Mouse (Mus musculus) cerebellum, adult 9-10 months (tissue): ENCODE data around the gene Cdk20.
"Not testable (repeated sequence)": the region's sequence is repeated elsewhere in the genome, so short reads cannot be mapped to it uniquely, and the experiment has no call there.

Experiments
- DNase-seq: peaks from one replicate; pipeline ENCODE4 v3.0.0; 2022

Gene Cdk20

DNA sequence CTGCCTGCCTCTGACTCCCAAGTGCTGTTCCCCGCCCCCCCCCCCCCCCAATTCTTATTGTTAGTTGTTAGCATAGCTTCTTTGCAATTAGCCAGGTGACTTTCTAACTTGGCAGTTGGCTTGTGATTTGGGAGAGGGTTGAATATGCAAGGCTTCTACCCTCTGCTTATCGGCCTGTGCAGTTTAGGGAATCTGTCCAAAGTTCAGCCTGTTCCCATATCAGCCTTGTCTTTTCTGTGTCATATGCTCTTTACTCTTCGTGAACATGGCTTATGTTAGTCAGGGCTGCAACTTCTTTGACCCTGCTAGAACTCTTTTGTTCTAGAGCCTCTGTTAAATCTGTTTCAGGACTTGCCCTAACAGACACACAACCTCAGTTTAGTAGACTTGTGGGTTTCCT is 7.8 kb upstream of the Cdk20 start:
- DNase-seq, result no peak

DNA sequence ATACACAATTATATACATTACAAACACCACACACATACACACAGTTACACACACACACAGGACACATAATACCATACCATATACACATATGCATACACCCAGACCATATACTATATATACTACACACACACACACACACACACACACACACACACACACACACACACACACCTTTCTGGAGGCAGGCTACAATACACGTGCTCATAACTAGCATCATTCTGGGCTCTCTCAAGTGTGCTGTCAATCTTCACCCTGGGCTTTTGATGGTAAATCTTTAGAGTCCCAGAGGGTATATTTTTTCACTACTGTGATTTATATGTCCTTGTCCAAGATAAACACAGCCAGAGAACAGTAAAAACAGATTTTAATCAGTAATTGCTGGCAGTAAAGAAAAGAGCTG is 6.8 kb upstream of the Cdk20 start:
- DNase-seq, result no peak

- DNase-seq, result no peak
Measured at GRCm38 (mm10) chr13:64429328-64429727, 2.8 kb upstream of the Cdk20 start.

DNA sequence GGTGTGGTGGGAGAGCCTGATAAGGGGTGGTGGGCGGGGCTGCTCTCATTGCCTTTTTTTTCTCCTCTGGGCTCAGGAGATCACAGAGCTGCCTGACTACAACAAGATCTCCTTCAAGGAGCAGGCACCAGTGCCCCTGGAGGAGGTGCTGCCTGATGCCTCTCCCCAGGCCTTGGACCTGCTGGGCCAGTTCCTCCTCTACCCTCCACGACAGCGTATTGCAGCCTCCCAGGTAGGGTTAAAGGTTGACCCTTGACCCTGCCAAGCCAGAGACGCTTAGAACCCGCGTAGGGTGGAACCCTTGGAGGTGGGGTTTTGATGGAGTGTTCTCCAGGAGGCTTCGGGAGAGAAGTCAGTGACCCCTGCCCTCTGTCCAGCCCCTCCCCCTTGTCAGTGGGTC is 5.7 kb downstream of the Cdk20 start:
- DNase-seq, result no peak

DNA sequence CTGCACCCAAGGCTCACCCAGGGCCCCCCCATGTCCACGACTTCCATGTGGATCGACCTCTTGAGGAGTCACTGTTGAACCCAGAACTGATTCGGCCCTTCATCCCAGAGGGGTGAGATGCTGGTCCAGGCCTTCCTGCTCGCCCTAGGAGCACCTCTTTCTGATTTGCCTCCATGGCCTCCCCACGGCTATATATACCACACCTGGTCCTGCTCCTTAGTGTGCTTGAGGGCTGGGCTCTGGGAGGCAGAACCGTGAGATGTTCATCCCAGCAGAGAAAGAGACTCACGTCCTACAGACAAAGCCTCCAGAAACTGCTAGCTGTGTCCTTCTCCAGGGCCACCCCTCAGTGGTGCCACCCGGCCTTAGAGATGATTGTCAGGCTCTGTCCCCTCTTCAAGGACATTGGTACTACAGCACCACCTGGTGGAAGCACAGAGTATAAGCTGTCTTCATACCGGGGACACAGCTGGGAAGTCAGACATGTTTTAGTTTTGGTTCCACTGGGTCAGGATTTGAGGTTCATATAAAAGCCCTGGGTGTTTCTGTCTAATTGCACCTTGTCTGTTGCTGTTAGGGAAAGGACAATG is 6.8 kb downstream of the Cdk20 start:
- DNase-seq, result peak; percentile 78

GRCm38 (mm10) chr13:64439471-64439870 is 7.4 kb downstream of the Cdk20 start:
- DNase-seq, result no peak

DNA sequence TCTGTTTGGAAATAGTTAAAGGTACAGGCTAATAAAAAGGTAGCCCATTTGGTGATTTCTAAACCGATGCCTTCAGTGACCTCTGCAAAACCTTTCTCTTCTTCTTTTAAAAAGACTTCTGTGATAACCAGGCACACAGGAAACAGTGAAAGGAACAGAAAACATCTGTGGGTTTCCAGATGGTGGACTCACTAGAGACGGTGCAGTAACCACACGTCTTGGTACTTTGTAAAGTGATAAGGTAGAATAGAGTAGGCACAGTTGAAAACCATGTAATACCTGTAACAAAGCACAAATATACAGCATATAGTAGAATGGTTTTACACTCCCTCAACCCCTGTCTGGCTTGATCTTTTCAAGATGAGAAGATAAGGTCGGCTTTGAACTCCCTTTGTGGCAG is 8.5 kb downstream of the Cdk20 start:
- DNase-seq, result no peak

- peak; percentile 64 for DNase-seq
Measured at GRCm38 (mm10) chr13:64443263-64443894, 11.3 kb downstream of the Cdk20 start.

DNA sequence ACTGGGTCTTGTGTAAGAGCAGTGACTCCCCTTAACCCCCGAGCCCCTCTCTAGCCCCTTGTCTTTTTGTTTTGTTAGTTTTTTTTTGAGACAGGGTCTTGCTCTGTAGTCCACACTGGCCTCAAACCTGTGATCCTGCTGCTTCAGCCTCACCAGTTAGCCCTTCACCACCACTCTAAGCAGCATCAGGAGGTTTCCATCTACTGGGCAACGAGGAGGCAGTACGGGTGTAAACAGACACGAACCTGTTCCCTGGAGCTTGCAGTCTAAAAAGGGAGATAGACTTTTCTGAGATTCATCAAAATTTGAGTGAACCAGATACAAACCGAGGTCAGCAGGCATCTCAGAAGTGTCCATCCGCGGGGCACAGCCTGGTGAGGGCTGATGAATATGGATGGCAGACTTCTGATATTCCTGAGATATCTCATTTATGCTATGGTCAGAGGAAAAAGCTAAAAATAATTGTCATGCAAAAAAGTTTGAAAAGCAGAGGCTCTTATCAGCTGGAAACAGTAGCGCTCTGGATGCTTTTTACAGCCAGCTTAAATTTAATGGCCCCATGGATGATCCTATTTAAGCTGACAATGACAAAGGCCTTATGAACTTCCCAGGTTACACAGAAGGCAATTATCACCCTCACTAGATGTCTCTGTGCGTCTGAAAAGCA is 13.3 kb downstream of the Cdk20 start:
- DNase-seq, result no peak

GRCm38 (mm10) chr13:64447947-64448346 is 15.8 kb downstream of the Cdk20 start:
- no peak for DNase-seq

GRCm38 (mm10) chr13:64448729-64449128 is 16.6 kb downstream of the Cdk20 start:
- no peak for DNase-seq

- no peak for DNase-seq
Measured at GRCm38 (mm10) chr13:64450001-64450794, 18.1 kb downstream of the Cdk20 start.

GRCm38 (mm10) chr13:64457225-64457978 is 25.3 kb downstream of the Cdk20 start:
- not testable (repeated sequence) for DNase-seq

GRCm38 (mm10) chr13:64458181-64458580 is 26.1 kb downstream of the Cdk20 start:
- peak; percentile 63 for DNase-seq

GRCm38 (mm10) chr13:64462581-64462980 is 30.5 kb downstream of the Cdk20 start:
- no peak for DNase-seq

DNA sequence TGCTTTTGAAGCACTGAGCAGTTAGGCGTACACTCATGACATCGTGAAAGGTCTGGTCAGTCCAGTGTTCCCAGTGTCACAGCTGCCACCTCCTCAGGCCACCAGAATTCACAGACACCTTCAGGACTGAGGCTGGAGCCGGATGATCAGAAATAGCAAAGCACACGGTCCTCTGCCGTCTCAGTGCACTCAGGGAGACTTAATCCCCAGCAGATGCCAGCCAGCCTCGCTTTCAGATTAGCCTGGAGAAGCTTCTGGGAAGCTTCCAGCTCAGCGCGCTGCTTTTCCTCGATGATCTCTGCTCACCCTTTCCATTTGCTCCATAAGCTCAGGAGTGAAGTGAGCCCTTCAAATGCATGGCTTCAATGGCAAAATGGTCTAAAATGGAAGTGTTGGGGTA is 33.1 kb downstream of the Cdk20 start:
- peak; percentile 34 for DNase-seq

GRCm38 (mm10) chr13:64467886-64468285 is 35.8 kb downstream of the Cdk20 start:
- no peak for DNase-seq

- DNase-seq, result no peak
Measured at GRCm38 (mm10) chr13:64477968-64478367, 45.9 kb downstream of the Cdk20 start.

- no peak for DNase-seq
Measured at GRCm38 (mm10) chr13:64479960-64480359, 47.8 kb downstream of the Cdk20 start.

GRCm38 (mm10) chr13:64489886-64490285 is 57.8 kb downstream of the Cdk20 start:
- no peak for DNase-seq
